Mouse (Mus musculus) frontal cortex, postnatal 10 days (tissue): ENCODE data around the gene Snx3.

Experiments used
- DNase-seq, 2 experiments: peaks; one replicate each; pipeline ENCODE4 v3.0.0; 2022; ENCODE audit warnings: low spot score in 2 of 2, mixed read lengths in 1 of 2

The Snx3 gene

DNA sequence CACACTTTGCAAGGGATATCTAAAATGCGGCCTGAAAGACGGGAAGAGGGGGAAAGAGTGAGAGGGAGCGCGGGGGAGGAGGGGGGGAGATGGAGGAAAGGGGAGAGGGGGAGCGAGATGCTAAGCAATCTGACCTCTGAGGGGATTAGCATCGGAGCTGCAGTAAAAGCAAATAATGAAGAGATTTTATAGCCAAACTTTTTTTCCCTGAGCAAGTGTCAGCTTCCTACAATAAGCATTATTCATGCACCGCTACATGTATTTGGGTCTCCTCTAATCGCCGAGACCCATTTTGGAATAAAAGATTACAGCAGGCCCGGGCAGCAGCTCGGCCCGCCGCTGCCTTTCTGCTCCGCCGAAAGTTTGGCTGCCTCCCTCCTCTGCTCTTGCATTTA, 76.4 kb downstream of the Snx3 start:
- no peak for DNase-seq

DNA sequence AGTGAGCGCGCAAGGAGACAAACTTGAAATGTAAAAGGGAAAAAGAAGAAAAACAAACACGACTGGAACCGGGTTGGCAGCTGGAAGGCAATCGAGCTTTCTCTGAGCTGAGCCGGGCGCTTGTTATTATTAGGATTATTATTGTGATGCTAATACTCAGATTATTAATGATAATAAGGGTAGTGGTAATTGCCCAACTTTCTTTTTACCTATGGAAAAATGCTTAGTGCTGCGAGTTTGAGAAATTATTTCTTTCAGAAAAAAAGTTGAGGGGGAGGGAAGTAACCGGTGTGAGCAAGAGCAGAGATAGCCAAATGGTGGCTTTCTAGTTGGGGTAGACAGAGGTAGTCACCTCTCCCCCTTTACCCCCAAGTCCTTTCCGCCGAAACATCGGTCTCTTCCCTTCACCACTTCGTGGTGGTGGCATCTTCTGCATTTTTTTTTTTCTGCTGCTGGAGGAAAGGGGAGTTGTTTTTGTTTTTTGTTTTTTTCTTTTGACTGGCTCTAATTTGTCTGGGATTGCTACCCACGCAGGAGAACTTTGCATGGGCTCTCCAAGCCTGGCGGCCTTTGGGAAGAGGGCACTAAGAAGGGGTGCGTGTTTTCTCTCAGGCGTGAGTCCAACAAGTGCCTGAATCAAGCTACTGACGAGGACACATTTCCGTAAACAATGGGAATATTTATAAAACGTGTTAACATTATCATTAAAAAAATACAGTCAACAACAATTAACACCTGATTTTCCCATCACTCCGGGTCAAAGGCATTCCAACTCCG, 77.1 kb downstream of the Snx3 start:
- DNase-seq, result no peak

DNA sequence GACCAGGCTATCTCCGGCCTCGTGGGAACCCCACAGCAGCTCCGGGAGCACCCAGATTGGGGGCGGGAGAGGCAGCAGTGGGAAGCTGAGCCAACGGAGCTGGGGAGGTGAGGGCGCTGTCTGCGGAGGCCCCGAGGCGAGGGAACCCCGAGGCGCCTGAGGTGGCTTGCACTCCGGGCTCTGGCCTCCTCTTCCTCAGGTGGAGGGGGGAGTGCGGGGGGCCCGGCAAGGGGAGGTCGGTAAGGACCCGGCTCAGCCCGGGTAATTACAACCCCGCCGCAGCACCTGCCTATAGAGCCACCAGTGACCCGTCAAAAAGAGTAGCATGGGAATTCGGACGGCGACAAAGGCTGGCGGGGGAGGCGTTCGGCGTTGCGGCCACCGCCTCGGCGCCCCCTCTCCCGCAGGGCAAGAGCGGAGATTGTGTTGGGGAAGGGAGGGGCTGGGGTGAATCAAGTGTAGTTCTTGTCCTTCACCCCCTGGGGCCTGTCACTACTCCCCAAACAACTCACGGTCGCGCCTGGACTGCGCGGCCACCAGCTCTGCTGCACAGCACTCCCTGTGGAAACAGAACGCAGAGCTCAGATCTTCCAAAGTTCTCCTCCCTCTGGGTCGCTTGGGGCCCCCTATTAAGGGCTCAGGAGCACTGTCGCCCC, 77.8 kb downstream of the Snx3 start:
- DNase-seq, result no peak

DNA sequence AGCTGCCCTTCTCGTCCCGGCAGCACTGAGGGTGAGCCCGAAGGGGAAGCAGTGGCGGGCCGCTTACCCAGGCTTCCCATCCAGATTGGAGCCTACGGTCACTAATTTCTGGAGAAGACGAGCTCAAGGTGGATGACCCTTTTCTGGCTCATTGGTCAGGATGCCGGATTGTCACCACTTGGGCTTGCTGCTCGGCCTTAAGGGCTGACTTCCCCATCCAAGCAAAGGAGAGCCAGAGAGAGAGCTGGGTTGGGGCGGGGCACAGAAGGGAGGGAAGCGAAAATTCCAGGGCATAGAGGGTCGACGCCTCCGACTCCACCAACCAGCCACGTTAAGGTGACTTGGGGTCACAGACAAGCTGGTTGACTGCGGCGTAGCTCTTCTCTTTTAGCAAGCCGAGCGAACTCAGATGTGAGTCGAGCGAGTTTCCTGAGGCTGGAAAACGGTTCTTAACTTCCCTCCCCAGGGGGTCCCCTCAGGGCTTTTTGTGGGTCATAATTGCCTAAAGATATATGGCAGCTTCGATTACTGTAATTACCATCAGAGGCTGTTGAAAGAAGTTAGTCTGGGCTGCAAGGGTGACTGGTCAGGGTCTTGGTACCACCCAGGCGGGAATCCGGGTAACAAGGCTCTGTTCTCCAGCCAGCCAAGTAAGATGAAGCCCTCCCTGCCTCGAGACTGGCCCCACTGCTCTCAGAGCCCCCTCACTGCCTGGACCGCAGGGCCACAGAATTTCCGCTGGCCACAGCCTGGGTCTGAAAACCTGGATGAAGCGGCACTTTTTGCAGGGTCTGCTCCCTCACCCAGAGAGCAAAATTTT, 78.5 kb downstream of the Snx3 start:
- no peak for DNase-seq

DNA sequence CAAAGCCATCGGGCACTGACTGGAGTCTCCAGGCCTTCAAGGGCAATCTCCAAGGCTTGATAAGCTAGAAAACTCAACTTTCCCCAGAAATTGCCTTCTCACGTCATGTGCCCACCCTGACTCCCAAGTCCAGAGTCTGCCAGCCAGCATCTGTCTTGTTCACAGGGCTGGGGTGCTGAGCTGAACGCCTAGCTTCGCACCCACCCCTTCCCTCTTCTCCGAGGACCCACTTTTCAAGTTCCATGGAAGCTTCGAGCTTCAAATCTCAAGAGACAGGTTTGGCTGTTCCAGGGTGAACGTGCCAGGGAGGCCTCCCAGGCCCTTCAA, 79.1 kb downstream of the Snx3 start:
- DNase-seq, result no peak

DNA sequence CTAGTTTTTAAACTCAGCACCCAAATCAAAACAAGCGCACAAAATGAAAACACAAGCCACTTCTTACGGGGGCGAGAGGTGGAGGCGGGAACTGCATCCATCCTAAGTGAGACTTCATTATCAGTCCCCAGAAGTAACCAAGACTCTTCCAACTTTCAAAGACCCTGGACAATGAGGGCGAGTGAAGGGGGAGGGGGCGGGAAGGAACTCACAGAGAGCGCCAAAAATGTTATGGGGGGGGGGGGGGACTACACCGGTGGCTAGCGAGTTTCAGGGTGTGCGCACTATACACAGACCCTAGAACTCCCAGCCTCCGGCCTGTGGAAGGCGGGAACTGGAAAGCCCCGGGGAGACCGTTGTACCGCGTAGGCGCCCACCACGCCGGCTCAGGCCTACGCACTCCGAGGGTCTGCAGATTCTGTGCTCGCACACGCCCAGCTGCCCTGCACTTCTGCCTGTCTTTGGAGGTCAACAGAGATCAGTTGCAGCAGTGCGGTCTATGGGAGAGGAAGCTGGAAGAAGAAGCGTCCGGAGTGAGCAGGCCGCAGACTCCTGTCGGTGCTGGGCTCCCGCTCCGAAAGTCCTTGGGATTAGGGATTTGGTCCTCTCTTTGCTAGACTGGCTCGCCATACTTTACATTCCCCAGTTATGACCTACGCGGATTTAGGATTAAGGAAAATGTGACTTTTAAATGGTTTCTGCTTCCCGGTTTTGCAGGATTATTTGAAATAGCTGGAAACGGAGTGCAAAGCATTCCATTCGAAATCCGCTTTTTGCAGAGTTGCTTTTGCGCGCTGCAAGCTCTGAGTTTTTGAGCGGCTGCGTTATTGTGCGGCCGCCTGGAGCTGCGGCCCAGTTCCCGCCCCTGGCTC, 80.1 kb downstream of the Snx3 start:
- DNase-seq, result no peak

DNA sequence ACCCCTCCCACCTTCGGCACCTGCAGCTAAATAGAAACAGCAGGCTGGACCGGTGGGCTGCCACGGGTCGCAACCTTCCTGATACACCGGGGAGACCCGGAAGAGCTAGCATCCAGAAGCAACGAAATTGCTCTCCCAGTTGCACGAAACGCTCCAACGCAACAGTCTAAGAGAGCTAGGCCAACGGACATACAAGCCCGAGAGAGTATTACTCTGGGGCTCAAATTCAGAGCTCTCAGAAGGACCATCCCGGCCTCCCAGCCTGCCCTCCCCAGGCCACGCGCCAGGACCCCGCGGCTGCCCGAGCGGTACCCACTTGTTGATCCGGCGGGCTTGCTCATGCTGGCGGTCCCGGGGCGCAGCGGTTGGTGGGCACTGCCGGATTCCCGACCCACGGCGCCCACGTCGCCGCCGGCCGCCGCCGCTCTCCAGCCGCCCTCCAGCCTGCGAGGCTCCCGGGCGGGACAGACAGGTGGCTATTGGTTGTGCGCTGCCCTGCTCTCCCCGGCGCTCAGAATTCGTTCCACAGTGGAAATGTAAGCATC, 80.8 kb downstream of the Snx3 start:
- DNase-seq, result no peak

DNA sequence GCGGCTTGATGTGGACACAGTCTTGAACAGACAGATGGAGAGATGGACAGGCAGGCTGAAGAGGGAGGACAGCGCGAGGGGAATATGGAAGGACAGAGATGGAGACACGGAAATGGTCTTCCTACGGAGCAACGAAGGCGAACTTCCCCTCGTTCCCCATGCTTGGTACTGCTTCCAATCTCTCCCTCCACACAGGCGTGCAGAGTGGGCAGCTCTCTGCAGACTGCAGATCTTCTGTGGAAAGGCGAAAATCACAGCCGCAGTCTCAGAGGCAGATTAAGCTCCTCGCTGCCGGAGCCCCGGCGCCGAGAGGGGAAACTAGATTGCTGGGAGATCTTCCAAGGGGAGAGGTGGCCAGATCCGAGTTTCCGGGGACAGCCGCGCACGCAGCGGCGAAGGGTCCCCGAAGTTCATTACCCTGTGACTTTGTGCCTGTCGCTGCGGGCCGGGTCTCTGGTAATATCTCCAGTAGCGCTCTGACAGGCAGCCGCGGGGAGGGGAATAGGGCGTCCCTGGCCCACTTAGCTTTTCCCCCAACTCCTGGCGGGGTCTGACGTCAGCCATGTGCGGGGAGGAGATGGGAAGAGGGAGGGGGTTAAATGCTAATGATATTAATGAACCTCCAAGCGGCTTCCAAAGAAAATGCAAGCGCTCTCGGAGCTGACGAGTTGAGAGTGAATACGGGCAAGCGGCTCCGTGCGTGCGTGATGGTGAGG, 81.5 kb downstream of the Snx3 start, which contains the start of the genes Nr2e1 and Ostm1:
Gene Nr2e1, minus strand, starts transcription at position 476 of the 716 bp plus-strand sequence.
Gene Ostm1, plus strand, starts transcription at position 666 of the 716 bp plus-strand sequence.
- peak; percentile 57 to 73 for DNase-seq

DNA sequence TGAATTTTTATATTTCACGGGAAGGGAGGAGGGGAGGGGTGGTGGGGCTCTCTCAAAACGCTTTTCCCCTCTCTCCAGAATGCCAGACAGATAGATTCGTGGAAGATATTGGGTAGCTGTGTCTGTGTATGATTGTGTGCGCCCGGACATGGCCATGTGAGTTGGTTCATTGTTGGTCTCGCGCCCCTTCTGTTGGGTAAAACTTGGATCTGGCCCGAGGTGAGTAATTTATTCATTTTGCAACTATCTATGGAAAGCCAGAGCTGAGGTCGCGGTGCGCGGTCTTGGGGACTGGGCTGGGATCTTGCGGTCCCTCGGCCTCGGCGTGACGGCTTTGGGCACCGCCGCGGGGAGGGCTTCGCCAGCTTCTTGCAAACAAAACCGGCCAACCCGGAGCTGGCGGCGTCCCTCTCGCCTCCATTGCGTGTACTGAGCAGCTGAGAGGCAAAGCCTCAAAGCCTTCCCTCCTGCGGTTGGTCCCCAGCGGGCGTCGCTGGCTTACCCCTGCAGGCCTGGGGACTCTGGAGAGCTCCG, 82.1 kb downstream of the Snx3 start:
- DNase-seq, result no peak

DNA sequence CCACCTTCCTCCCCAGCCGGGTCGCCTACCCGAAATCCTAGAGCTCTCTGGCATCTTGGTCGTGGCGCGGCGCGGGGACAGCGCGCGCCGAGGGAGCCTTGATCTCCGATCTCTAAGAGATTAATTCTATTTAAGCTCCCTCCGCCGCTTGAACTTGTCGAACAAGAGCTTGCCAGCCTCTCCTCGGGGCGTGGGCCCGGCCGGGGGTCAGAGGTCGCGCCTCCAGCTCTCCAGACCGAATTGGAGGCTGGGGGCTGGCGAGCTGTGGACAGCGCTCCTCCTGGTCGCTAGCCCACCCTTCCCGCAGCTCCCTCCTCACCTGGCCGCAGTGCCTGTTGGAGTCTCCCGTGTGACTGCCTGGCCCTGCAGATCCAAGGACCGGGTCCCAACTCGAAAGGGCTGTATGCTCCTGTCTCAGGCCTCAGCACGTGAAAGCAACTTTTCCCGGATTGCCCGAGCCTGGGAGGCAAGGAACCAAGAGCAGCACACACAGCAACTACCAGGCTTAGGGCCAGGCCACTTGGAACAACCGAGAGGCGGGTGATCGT, 82.7 kb downstream of the Snx3 start:
- no peak for DNase-seq
